Mouse (Mus musculus): ENCODE measurements around the gene Mgmt. TPM values are rescaled to one million over a fixed set of nuclear protein-coding genes. Genes with fewer than 3 reads are reported as not detected.

Mgmt gene
- total and polyA plus RNA-seq, 3 experiments: 5.2 to 10.8 (median 8.5) TPM

DNA sequence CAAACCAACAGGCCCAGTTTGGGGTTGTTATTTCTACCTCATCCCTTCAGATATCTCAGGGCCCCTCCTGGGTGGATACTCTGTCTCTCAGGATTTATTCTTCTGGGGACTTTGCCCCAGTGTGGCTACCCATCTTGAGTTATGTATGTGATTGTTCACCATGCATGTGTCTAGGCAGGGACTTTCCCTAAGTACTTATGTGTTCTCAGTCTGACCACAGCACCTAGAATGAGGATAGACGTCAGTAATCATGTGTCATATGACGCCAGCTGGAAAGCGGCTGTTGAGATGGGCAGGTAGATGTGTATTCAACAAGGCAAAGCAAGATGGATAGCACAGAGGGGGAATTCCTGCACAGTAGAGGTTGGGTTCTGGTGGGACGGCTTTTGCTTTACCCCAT lies 217.7 kb downstream of the Mgmt start (continued):
- no peak for TF ChIP-seq POLR2AphosphoS2 (IDR thresholded peaks at IDR 0.05; ENCODE audit: low read depth, low read length)

GRCm38 (mm10) chr7:137116246-137116645 lies 221.8 kb downstream of the Mgmt start:
- dilution Hi-C loops (cut with MboI; ENCODE audit: extremely low pct_ligation_motif_present, extremely low pct_unique_long_range_greater_than_20kb, low sequenced_read_pairs) (no loop called here), in situ Hi-C loops (cut with MboI; ENCODE audit: low pct_ligation_motif_present, low pct_unique_long_range_greater_than_20kb, low sequenced_read_pairs) (no loop called here)
- Histone ChIP-seq H3K27me3 (replicated peaks) (no peaks in the 10 kb centered on the region), H3K9ac (ENCODE audit: insufficient read depth, low read depth) (no peak overlapping the region), H3K4me2 (ENCODE audit: insufficient read depth, low read depth, poor library complexity, severe bottlenecking) (no peak overlapping the region), H3K4me3 (replicated peaks in 1 of 3; ENCODE audit: low read depth in 2 of 3, low read length in 2 of 3, poor library complexity in 1 of 3) (no peak overlapping the region), H3K9me3 (replicated peaks; ENCODE audit: low read length) (peaks cover 19% of the 10 kb centered on the region), H3K36me3 (replicated peaks in 1 of 2; ENCODE audit: control insufficient read depth in 1 of 2, insufficient read depth in 1 of 2, low read length in 1 of 2) (peaks cover 2 to 36% of the 10 kb centered on the region in 2 experiments), H3K4me1 (ENCODE audit: control insufficient read depth in 1 of 2, insufficient read depth in 2 of 2) (peaks cover 5 to 28% of the 10 kb centered on the region in 2 experiments; a peak in 3 of 4 replicates), H3K27ac (ENCODE audit: insufficient read depth, low read depth) (no peak overlapping the region), H3K79me2 (replicated peaks; ENCODE audit: control insufficient read depth, extremely low read depth, insufficient read depth, poor library complexity, severe bottlenecking) (no peaks in the 10 kb centered on the region)
- DNase-seq (ENCODE audit: extremely low read depth): no peak
- no peak for TF ChIP-seq RAD21 (IDR thresholded peaks at IDR 0.05; ENCODE audit: low read depth, low read length)
- no peak for TF ChIP-seq ELF1 (IDR thresholded peaks at IDR 0.05; ENCODE audit: low read depth, low read length)

- H3K36me3 ChIP-seq (replicated peaks in 1 of 2; ENCODE audit: control insufficient read depth in 1 of 2, insufficient read depth in 1 of 2, low read length in 1 of 2): peaks cover 0 to 66% of the 10 kb centered on the region in 2 experiments
- in situ Hi-C loops (cut with MboI; ENCODE audit: low pct_ligation_motif_present, low pct_unique_long_range_greater_than_20kb, low sequenced_read_pairs) (no loop called here), dilution Hi-C loops (cut with MboI; ENCODE audit: extremely low pct_ligation_motif_present, extremely low pct_unique_long_range_greater_than_20kb, low sequenced_read_pairs) (no loop called here)
- no peak overlapping the region for H3K27ac ChIP-seq (ENCODE audit: insufficient read depth, low read depth)
- TF ChIP-seq USF1 (IDR thresholded peaks at IDR 0.05; ENCODE audit: low read depth, low read length): no peak
- no peak for TF ChIP-seq RCOR1 (conservative IDR thresholded peaks at IDR 0.05; ENCODE audit: low read depth, low read length)
- no peak for TF ChIP-seq MAZ (IDR thresholded peaks at IDR 0.05; ENCODE audit: low read depth, low read length)
- TF ChIP-seq ZKSCAN1 (IDR thresholded peaks at IDR 0.05; ENCODE audit: borderline replicate concordance, low read depth, low read length): no peak
- TF ChIP-seq JUND (conservative IDR thresholded peaks at IDR 0.05; ENCODE audit: low read depth, low read length): no peak
- TF ChIP-seq ETS1 (conservative IDR thresholded peaks at IDR 0.05; ENCODE audit: low read depth, low read length): no peak
- TF ChIP-seq GABPA (IDR thresholded peaks at IDR 0.05; ENCODE audit: insufficient replicate concordance, low read depth, low read length): no peak
- no peak for TF ChIP-seq RAD21 (IDR thresholded peaks at IDR 0.05; ENCODE audit: low read depth, low read length)
- no peak overlapping the region for H3K4me3 ChIP-seq (replicated peaks in 1 of 3; ENCODE audit: low read depth in 2 of 3, low read length in 2 of 3, poor library complexity in 1 of 3)
- no peak overlapping the region for H3K4me2 ChIP-seq (ENCODE audit: insufficient read depth, low read depth, poor library complexity, severe bottlenecking)
- H3K9ac ChIP-seq (ENCODE audit: insufficient read depth, low read depth): no peak overlapping the region
- H3K9me3 ChIP-seq (replicated peaks; ENCODE audit: low read length): no peaks in the 10 kb centered on the region
- no peaks in the 10 kb centered on the region for H3K79me2 ChIP-seq (replicated peaks; ENCODE audit: control insufficient read depth, extremely low read depth, insufficient read depth, poor library complexity, severe bottlenecking)
- no peaks in the 10 kb centered on the region for H3K27me3 ChIP-seq (replicated peaks)
- H3K4me1 ChIP-seq (ENCODE audit: control insufficient read depth in 1 of 2, insufficient read depth in 2 of 2): peaks cover 4 to 18% of the 10 kb centered on the region in 2 experiments; a peak in 2 of 4 replicates
- no peak for DNase-seq (ENCODE audit: extremely low read depth)
Observed at GRCm38 (mm10) chr7:137121243-137121858, 226.9 kb downstream of the Mgmt start.

Data from CH12.LX (cell line).